Comparison of ENCODE assay signal across 27 mouse cellular contexts in the genomic region with DNA sequence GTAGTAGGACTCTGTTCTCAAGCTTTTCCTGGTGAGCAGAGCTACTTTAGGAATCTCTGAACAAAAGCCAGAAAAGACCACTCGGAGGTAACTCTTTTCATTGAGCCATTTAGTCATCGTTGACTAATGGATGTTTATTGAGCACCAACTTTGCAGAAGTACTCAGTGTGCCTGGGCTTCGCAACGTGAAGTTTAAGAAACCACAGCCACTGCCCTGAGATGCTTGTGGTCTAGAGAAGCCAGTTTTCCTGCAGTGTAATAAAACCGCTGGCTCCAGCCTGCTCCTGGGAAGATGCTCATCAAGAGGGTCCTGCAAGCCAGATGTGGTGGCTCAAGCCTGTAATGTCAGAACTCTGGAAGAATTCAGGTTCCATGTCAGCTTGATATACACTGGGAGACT. TPM values are rescaled to one million over a fixed set of nuclear protein-coding genes. Genes with fewer than 3 reads are reported as not detected.
"Had no signal": no experiment of that assay in that cellular context is flagged by ENCODE, and none has a peak within 500 bp of the region (broad histone marks: within the 10 kb centered on the region; RNA-seq: fewer than 3 reads in every experiment).

No protein-coding gene starts in this region.

- ATAC-seq: hindbrain, postnatal 0 days; intestine, embryonic 16.5 days; liver, embryonic 12.5 days had no signal

- DNase-seq: gastrocnemius, adult 2 months; gastrocnemius, postnatal 10 days; gastrocnemius, postnatal 36 days; heart, adult 11 months; heart, adult 2 months; heart, postnatal 14 days; heart, postnatal 36 days; kidney, adult 11 months; kidney, adult 2 months; kidney, adult 9 months; kidney, postnatal 14 days; kidney, postnatal 36 days; layer of hippocampus, adult 9-11 months; layer of hippocampus, postnatal 36 days; left cerebral cortex, postnatal 4 days had no signal

RNA-seq across cellular contexts. Expression of a gene that starts 4.9 kb away (rescaled TPM):
- total RNA-seq: gastrocnemius, adult 2 months; gastrocnemius, postnatal 10 days; gastrocnemius, postnatal 36 days; heart, adult 2 months; heart, postnatal 14 days; heart, postnatal 36 days; hematopoietic stem cell, adult 5-6 weeks; hindbrain, postnatal 0 days; layer of hippocampus, adult 18-20 months; layer of hippocampus, adult 8-10 months; layer of hippocampus, postnatal 14 days; layer of hippocampus, postnatal 36 days; left cerebral cortex, adult 18-20 months; left cerebral cortex, adult 8-10 months; left cerebral cortex, postnatal 10 days; left cerebral cortex, postnatal 25 days; left cerebral cortex, postnatal 4 days; liver, adult 2 months had no signal

RNA-seq across cellular contexts. Expression of a gene that starts 20.3 kb away (rescaled TPM):
- total RNA-seq: hematopoietic stem cell, adult 5-6 weeks; liver, adult 2 months had no signal
